ENCODE assay signal across 15 mouse cellular contexts in the genomic region with DNA sequence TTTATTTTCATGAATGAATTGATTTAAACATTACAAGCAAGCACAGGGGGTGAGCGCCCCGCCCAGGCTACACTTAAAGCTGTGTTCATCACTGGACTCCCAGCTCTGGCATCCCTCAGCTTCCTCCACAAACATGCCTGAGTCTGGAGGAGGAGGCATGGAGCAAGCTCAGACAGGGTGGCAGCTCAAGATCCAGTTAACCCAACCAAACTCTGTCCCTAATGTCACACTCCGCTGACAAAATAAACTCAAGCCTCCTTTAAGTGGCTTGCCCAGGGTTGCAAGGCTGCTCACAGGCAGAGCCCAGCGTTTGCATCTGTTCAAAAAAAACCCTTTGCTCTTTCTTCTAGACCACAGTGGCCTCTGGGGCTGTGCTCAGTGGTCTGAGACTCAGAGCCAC. TPM values are rescaled to one million over a fixed set of nuclear protein-coding genes. Genes with fewer than 3 reads are reported as not detected.
DNase-seq lines count a peak whose midpoint lies in the region; ATAC-seq and TF ChIP-seq lines count a peak whose summit lies in the region.
"Had no signal": no experiment of that assay in that cellular context is flagged by ENCODE, and none has a peak within 500 bp of the region (broad histone marks: within the 10 kb centered on the region; RNA-seq: fewer than 3 reads in every experiment).

No protein-coding gene starts in this region.

- H3K9me3 ChIP-seq in limb, embryonic 13.5 days, result no peaks in the 10 kb centered on the region
- no peaks in the 10 kb centered on the region for H3K9me3 ChIP-seq in limb, embryonic 10.5 days (replicated peaks)
- no peaks in the 10 kb centered on the region for H3K9me3 ChIP-seq in embryonic facial prominence, embryonic 13.5 days
- no peaks in the 10 kb centered on the region for H3K9me3 ChIP-seq in stomach, embryonic 15.5 days
- H3K9me3 ChIP-seq: embryonic facial prominence, embryonic 12.5 days; neural tube, embryonic 12.5 days had no signal

- 78% methylated on average over 4 of the region's 4 CpGs for WGBS in kidney, adult 2 months
- WGBS in limb, embryonic 13.5 days, result 69% methylated on average over 4 of the region's 4 CpGs
- 71% methylated on average over 4 of the region's 4 CpGs for WGBS in limb, embryonic 10.5 days
- 63% methylated on average over 4 of the region's 4 CpGs for WGBS in embryonic facial prominence, embryonic 13.5 days
- 71% methylated on average over 4 of the region's 4 CpGs for WGBS in stomach, embryonic 15.5 days

- no peak overlapping the region for H3K27ac ChIP-seq in kidney, adult 2 months (ENCODE audit: insufficient read depth, low read depth, low read length)
- H3K27ac ChIP-seq in limb, embryonic 13.5 days, result 0 out of 2 replicates have a peak overlapping the region, but pooled peaks have one; percentile 98
- no peak overlapping the region for H3K27ac ChIP-seq in limb, embryonic 10.5 days
- H3K27ac ChIP-seq in embryonic facial prominence, embryonic 13.5 days, result peak overlapping the region; percentile 99
- H3K27ac ChIP-seq in stomach, embryonic 15.5 days, result peak overlapping the region; percentile 98
- H3K27ac ChIP-seq: neural tube, embryonic 12.5 days had no signal

- H3K4me1 ChIP-seq in kidney, adult 2 months (ENCODE audit: control insufficient read depth, insufficient read depth, low read length), result peaks cover 8% of the 10 kb centered on the region
- peaks cover 34% of the 10 kb centered on the region for H3K4me1 ChIP-seq in limb, embryonic 13.5 days
- peaks cover 46% of the 10 kb centered on the region for H3K4me1 ChIP-seq in limb, embryonic 10.5 days
- H3K4me1 ChIP-seq in embryonic facial prominence, embryonic 13.5 days, result peaks cover 37% of the 10 kb centered on the region
- H3K4me1 ChIP-seq in stomach, embryonic 15.5 days, result peaks cover 9% of the 10 kb centered on the region; the same call in 1 of the 2 replicates

- DNase-seq in kidney, adult 2 months, result peak; percentile 23
- no peak for DNase-seq in kidney, adult 11 months
- no peak for DNase-seq in limb, embryonic 10.5 days (ENCODE audit: low spot score)
- DNase-seq in liver, result no peak
- DNase-seq: adrenal gland, postnatal 36 days; cerebellum, adult 2 months; gastrocnemius, postnatal 36 days; lung, adult 2 months had no signal

- H3K27me3 ChIP-seq in kidney, adult 2 months (replicated peaks; ENCODE audit: control insufficient read depth, insufficient read depth, low read length), result no peaks in the 10 kb centered on the region
- no peaks in the 10 kb centered on the region for H3K27me3 ChIP-seq in limb, embryonic 13.5 days
- peaks cover 25% of the 10 kb centered on the region for H3K27me3 ChIP-seq in limb, embryonic 10.5 days (ENCODE audit: low read depth, poor library complexity, severe bottlenecking)
- no peaks in the 10 kb centered on the region for H3K27me3 ChIP-seq in embryonic facial prominence, embryonic 13.5 days
- H3K27me3 ChIP-seq in stomach, embryonic 15.5 days (replicated peaks), result no peaks in the 10 kb centered on the region
- H3K27me3 ChIP-seq: embryonic facial prominence, embryonic 12.5 days; heart, embryonic 12.5 days had no signal

- no peak for ATAC-seq in limb, embryonic 13.5 days (ENCODE audit: low FRiP score, low read depth)
- ATAC-seq in embryonic facial prominence, embryonic 13.5 days (ENCODE audit: insufficient number of reproducible peaks, insufficient read depth, low FRiP score, low TSS enrichment, low read depth), result no peak
- no peak for ATAC-seq in stomach, embryonic 15.5 days (ENCODE audit: insufficient read depth, low FRiP score, low read depth)

- no peak overlapping the region for H3K4me3 ChIP-seq in kidney, adult 2 months (ENCODE audit: insufficient read depth, low read depth, low read length)
- H3K4me3 ChIP-seq in limb, embryonic 13.5 days, result no peak overlapping the region
- H3K4me3 ChIP-seq in limb, embryonic 10.5 days, result no peak overlapping the region
- H3K4me3 ChIP-seq in embryonic facial prominence, embryonic 13.5 days, result no peak overlapping the region
- no peak overlapping the region for H3K4me3 ChIP-seq in stomach, embryonic 15.5 days (replicated peaks)
- H3K4me3 ChIP-seq: embryonic facial prominence, embryonic 12.5 days; forebrain, embryonic 10.5 days; heart, embryonic 12.5 days; neural tube, embryonic 12.5 days had no signal

- no peaks in the 10 kb centered on the region for H3K36me3 ChIP-seq in kidney, adult 2 months (ENCODE audit: control insufficient read depth, insufficient read depth, low read length)
- H3K36me3 ChIP-seq in limb, embryonic 13.5 days, result no peaks in the 10 kb centered on the region
- no peaks in the 10 kb centered on the region for H3K36me3 ChIP-seq in limb, embryonic 10.5 days
- H3K36me3 ChIP-seq in embryonic facial prominence, embryonic 13.5 days, result no peaks in the 10 kb centered on the region
- no peaks in the 10 kb centered on the region for H3K36me3 ChIP-seq in stomach, embryonic 15.5 days
- H3K36me3 ChIP-seq: embryonic facial prominence, embryonic 12.5 days; forebrain, embryonic 10.5 days; heart, embryonic 12.5 days; neural tube, embryonic 12.5 days had no signal

- no peak overlapping the region for H3K4me2 ChIP-seq in limb, embryonic 13.5 days (replicated peaks)
- H3K4me2 ChIP-seq in embryonic facial prominence, embryonic 13.5 days, result peak overlapping the region; percentile 82; the same call in 1 of the 2 replicates
- no peak overlapping the region for H3K4me2 ChIP-seq in stomach, embryonic 15.5 days
- H3K4me2 ChIP-seq: embryonic facial prominence, embryonic 12.5 days; heart, embryonic 12.5 days; neural tube, embryonic 12.5 days had no signal

- no peak for TF ChIP-seq POLR2A in kidney, adult 2 months (IDR thresholded peaks at IDR 0.05; ENCODE audit: low read depth, low read length)

- TF ChIP-seq CTCF in kidney, adult 2 months (conservative IDR thresholded peaks at IDR 0.05; ENCODE audit: insufficient read depth, insufficient read length, low read depth, low read length), result no peak

- no peak overlapping the region for H3K9ac ChIP-seq in limb, embryonic 13.5 days
- no peak overlapping the region for H3K9ac ChIP-seq in embryonic facial prominence, embryonic 13.5 days
- no peak overlapping the region for H3K9ac ChIP-seq in stomach, embryonic 15.5 days
- H3K9ac ChIP-seq: embryonic facial prominence, embryonic 12.5 days; heart, embryonic 12.5 days; neural tube, embryonic 12.5 days had no signal

RNA-seq across cellular contexts. Expression of a gene that starts 1.9 kb away (rescaled TPM):
- polyA plus RNA-seq in kidney, adult 2 months (2012; rRNA removed), result 11.2 and 11.4 TPM in 2 replicates
- 10.7 and 11.1 TPM in 2 replicates for polyA plus RNA-seq in limb, embryonic 13.5 days (2015; fragmentation: Nextera tagmentation; extraction: Ambion mirVana)
- 5.4 and 6.3 TPM in 2 replicates for polyA plus RNA-seq in limb, embryonic 10.5 days (2016; fragmentation: Nextera tagmentation; extraction: Ambion mirVana)
- 13.9 and 14.0 TPM in 2 replicates for polyA plus RNA-seq in embryonic facial prominence, embryonic 13.5 days (2015; fragmentation: Nextera tagmentation; extraction: Ambion mirVana)
- 7.6 and 10.0 TPM in 2 replicates for polyA plus RNA-seq in stomach, embryonic 15.5 days (2015; fragmentation: Nextera tagmentation; extraction: Ambion mirVana)

RNA-seq across cellular contexts. Expression of a gene that starts 38.2 kb away (rescaled TPM):
- 0.14 and 0.33 TPM in 2 replicates for polyA plus RNA-seq in kidney, adult 2 months (2012; rRNA removed)
- 88.0 and 92.3 TPM in 2 replicates for polyA plus RNA-seq in limb, embryonic 13.5 days (2015; fragmentation: Nextera tagmentation; extraction: Ambion mirVana)
- 78.5 and 93.0 TPM in 2 replicates for polyA plus RNA-seq in limb, embryonic 10.5 days (2016; fragmentation: Nextera tagmentation; extraction: Ambion mirVana)
- polyA plus RNA-seq in embryonic facial prominence, embryonic 13.5 days (2015; fragmentation: Nextera tagmentation; extraction: Ambion mirVana), result 102 and 103 TPM in 2 replicates
- 72.1 and 78.4 TPM in 2 replicates for polyA plus RNA-seq in stomach, embryonic 15.5 days (2015; fragmentation: Nextera tagmentation; extraction: Ambion mirVana)

Comparison
In these comparisons a context has a peak if more than half of its experiments do, and no peak if none do; other contexts are left out.
1. H3K27ac ChIP-seq: peak in limb, embryonic 13.5 days (single experiment), embryonic facial prominence, embryonic 13.5 days (single experiment) and stomach, embryonic 15.5 days (single experiment); none in kidney, adult 2 months (single experiment) and limb, embryonic 10.5 days (single experiment).
2. RNA of a gene that starts 38.2 kb away (polyA plus RNA-seq): 102 to 103 TPM in embryonic facial prominence, embryonic 13.5 days, 78.5 to 93.0 TPM in limb, embryonic 10.5 days, 88.0 to 92.3 TPM in limb, embryonic 13.5 days and 72.1 to 78.4 TPM in stomach, embryonic 15.5 days; 0.14 to 0.33 TPM in kidney, adult 2 months; every median in the first group is over 10 times any median in the second.